Mouse (Mus musculus): ENCODE results near the gene Tns4. TPM values are rescaled to one million over a fixed set of nuclear protein-coding genes. Genes with fewer than 3 reads are reported as not detected.

Tns4 gene
- total RNA-seq (2014; rRNA removed; ENCODE audit: low replicate concordance) (0.69 TPM in 1 of 2 replicates, not detected in the other), polyA plus RNA-seq (2015; fragmentation: Nextera tagmentation; extraction: Ambion mirVana) (0.05 and 0.12 TPM in 2 replicates)

DNA sequence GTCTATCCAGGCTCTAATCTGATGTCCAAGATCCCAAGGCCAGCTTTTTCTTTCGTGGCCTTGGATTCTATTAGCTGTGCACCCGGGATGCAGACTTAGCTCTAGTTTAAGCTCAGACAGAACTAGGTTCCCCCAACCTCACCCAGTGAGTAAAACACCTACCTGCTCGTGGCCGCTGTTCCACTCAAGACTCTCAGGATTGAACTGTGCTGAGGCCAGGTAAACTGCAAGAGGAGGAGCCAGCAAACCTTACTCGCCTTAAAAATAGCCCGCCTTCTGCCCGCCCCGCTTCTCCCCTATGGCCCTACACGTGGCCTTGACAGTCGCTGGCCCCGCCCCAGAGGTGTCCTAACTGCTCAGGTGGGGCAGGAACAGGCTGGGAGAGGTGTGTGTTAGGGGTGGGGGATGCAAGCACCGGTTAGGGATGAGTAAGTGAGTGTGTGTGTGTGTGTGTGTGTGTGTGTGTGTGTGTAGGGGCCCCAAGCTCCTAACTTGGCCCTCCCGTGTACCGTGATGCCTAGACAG is at the start of gene Tns4:
Tns4 (minus strand) TSS at position 230 of the 525 bp plus-strand sequence.
- Histone ChIP-seq H3K4me3 (ENCODE audit: low read depth, low read length) (no peak within 1 kb of the TSS), H3K27ac (ENCODE audit: low read depth) (no peak within 1 kb of the TSS), H3K4me1 (ENCODE audit: control insufficient read depth, insufficient read depth) (no peaks in the 10 kb centered on the region), H3K9ac (replicated peaks; ENCODE audit: low read depth, low read length) (no peak within 1 kb of the TSS), H3K36me3 (replicated peaks; ENCODE audit: control insufficient read depth, insufficient read depth, low read length) (no peaks in the 10 kb centered on the region), H3K4me2 (ENCODE audit: low read depth, low read length) (no peak within 1 kb of the TSS), H3K9me3 (replicated peaks; ENCODE audit: control insufficient read depth, low read length) (no peaks in the 10 kb centered on the region), H3K27me3 (ENCODE audit: control insufficient read depth, insufficient read depth, low read length) (no peaks in the 10 kb centered on the region)
- DNase-seq (ENCODE audit: low spot score) (no peak), ATAC-seq (ENCODE audit: insufficient read depth, low read depth) (no peak)
- WGBS, result 70% methylated on average over 14 of the region's 14 CpGs
- no peak for TF ChIP-seq CTCF (IDR thresholded peaks at IDR 0.05; ENCODE audit: low read depth)
- no peak for TF ChIP-seq EP300 (IDR thresholded peaks at IDR 0.05; ENCODE audit: low read depth)

DNA sequence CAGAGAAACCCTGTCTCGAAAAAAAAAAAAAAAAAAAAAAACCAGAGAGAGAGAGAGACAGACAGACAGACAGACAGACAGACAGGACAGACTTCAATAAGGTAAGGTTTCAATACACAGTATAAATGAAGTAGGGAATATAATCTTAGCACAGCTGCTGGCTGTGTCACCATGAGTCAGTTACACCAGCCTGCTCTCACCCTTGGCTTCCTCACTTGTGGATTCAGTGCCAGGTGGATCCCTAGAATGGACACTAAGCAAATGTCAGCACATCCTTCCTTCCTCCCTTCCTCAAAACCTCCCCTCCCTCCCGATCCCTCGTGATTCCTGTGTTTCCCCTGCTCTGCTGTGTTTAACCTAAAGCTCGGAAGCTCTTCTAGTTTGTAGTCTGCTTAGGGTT is 48.3 kb upstream of the Tns4 start:
- ATAC-seq (ENCODE audit: insufficient read depth, low read depth) (no peak), DNase-seq (ENCODE audit: low spot score) (no peak)
- H3K27ac ChIP-seq (ENCODE audit: low read depth), result no peak overlapping the region
- no peak overlapping the region for H3K9ac ChIP-seq (replicated peaks; ENCODE audit: low read depth, low read length)
- no peaks in the 10 kb centered on the region for H3K27me3 ChIP-seq (ENCODE audit: control insufficient read depth, insufficient read depth, low read length)
- H3K9me3 ChIP-seq (replicated peaks; ENCODE audit: control insufficient read depth, low read length), result no peaks in the 10 kb centered on the region
- H3K4me2 ChIP-seq (ENCODE audit: low read depth, low read length), result no peak overlapping the region
- 72% methylated on average over 4 of the region's 4 CpGs for WGBS
- no peak overlapping the region for H3K4me3 ChIP-seq (ENCODE audit: low read depth, low read length)
- no peaks in the 10 kb centered on the region for H3K36me3 ChIP-seq (replicated peaks; ENCODE audit: control insufficient read depth, insufficient read depth, low read length)
- TF ChIP-seq CTCF (IDR thresholded peaks at IDR 0.05; ENCODE audit: low read depth), result no peak
- TF ChIP-seq EP300 (IDR thresholded peaks at IDR 0.05; ENCODE audit: low read depth), result no peak
- peaks cover 2% of the 10 kb centered on the region for H3K4me1 ChIP-seq (ENCODE audit: control insufficient read depth, insufficient read depth)

- Histone ChIP-seq H3K36me3 (replicated peaks; ENCODE audit: control insufficient read depth, insufficient read depth, low read length) (no peaks in the 10 kb centered on the region), H3K4me2 (ENCODE audit: low read depth, low read length) (no peak overlapping the region), H3K4me3 (ENCODE audit: low read depth, low read length) (no peak overlapping the region), H3K27me3 (ENCODE audit: control insufficient read depth, insufficient read depth, low read length) (no peaks in the 10 kb centered on the region), H3K9me3 (replicated peaks; ENCODE audit: control insufficient read depth, low read length) (no peaks in the 10 kb centered on the region), H3K9ac (replicated peaks; ENCODE audit: low read depth, low read length) (no peak overlapping the region), H3K27ac (ENCODE audit: low read depth) (no peak overlapping the region), H3K4me1 (ENCODE audit: control insufficient read depth, insufficient read depth) (peaks cover 6% of the 10 kb centered on the region)
- DNase-seq (ENCODE audit: low spot score) (no peak), ATAC-seq (ENCODE audit: insufficient read depth, low read depth) (no peak)
- TF ChIP-seq CTCF (IDR thresholded peaks at IDR 0.05; ENCODE audit: low read depth) (no peak), EP300 (IDR thresholded peaks at IDR 0.05; ENCODE audit: low read depth) (no peak)
- WGBS, result 67% methylated on average over 4 of the region's 4 CpGs
These were observed 47.9 kb upstream of the Tns4 start for GRCm38 (mm10) chr11:99136961-99137360.

DNA sequence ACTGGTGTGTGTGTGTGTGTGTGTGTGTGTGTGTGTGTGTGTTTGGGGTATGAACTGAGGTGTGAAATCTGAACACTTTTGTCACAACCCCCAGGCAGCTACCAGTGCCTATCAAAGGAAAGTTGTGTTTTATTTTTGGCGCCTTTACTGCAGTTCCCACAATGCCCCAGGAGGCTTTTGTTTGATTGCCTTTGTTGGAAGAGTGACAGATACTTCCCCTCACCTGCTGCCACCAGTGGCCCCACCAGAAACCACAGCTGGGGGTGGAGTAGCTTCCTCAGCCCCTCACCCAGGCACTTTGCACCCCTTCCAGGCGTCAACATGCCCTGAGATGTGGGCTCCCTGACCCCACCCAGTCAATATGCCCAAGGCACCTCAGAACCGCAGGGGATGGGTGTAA is 47.3 kb upstream of the Tns4 start:
- Histone ChIP-seq H3K4me3 (ENCODE audit: low read depth, low read length) (no peak overlapping the region), H3K9ac (replicated peaks; ENCODE audit: low read depth, low read length) (no peak overlapping the region), H3K36me3 (replicated peaks; ENCODE audit: control insufficient read depth, insufficient read depth, low read length) (no peaks in the 10 kb centered on the region), H3K4me2 (ENCODE audit: low read depth, low read length) (no peak overlapping the region), H3K27ac (ENCODE audit: low read depth) (no peak overlapping the region; the same call in 1 of the 2 replicates), H3K9me3 (replicated peaks; ENCODE audit: control insufficient read depth, low read length) (no peaks in the 10 kb centered on the region), H3K4me1 (ENCODE audit: control insufficient read depth, insufficient read depth) (peaks cover 11% of the 10 kb centered on the region), H3K27me3 (ENCODE audit: control insufficient read depth, insufficient read depth, low read length) (no peaks in the 10 kb centered on the region)
- ATAC-seq (ENCODE audit: insufficient read depth, low read depth) (no peak), DNase-seq (ENCODE audit: low spot score) (no peak)
- TF ChIP-seq EP300 (IDR thresholded peaks at IDR 0.05; ENCODE audit: low read depth), result no peak
- 64% methylated on average over 3 of the region's 3 CpGs for WGBS

- TF ChIP-seq EP300 (IDR thresholded peaks at IDR 0.05; ENCODE audit: low read depth) (no peak), CTCF (IDR thresholded peaks at IDR 0.05; ENCODE audit: low read depth) (no peak)
- Histone ChIP-seq H3K9ac (replicated peaks; ENCODE audit: low read depth, low read length) (no peak overlapping the region), H3K27ac (ENCODE audit: low read depth) (peak overlapping the region; percentile 48; the same call in 1 of the 2 replicates), H3K36me3 (replicated peaks; ENCODE audit: control insufficient read depth, insufficient read depth, low read length) (no peaks in the 10 kb centered on the region), H3K9me3 (replicated peaks; ENCODE audit: control insufficient read depth, low read length) (no peaks in the 10 kb centered on the region), H3K4me1 (ENCODE audit: control insufficient read depth, insufficient read depth) (peaks cover 11% of the 10 kb centered on the region), H3K4me2 (ENCODE audit: low read depth, low read length) (no peak overlapping the region), H3K27me3 (ENCODE audit: control insufficient read depth, insufficient read depth, low read length) (no peaks in the 10 kb centered on the region), H3K4me3 (ENCODE audit: low read depth, low read length) (no peak overlapping the region)
- DNase-seq (ENCODE audit: low spot score), result no peak
- ATAC-seq (ENCODE audit: insufficient read depth, low read depth), result no peak
- 58% methylated on average over 8 of the region's 8 CpGs for WGBS
These were observed 45.9 kb upstream of the Tns4 start for GRCm38 (mm10) chr11:99135047-99135440.
